Mouse (Mus musculus) lung, postnatal 0 days (tissue): ENCODE measurements around the gene Kif5c.

Experiments used
- CTCF ChIP-seq: IDR thresholded peaks from 2 replicates; pipeline ENCODE4 v1.5.1; 2016; ENCODE audit warnings: antibody characterized with exemption, mild to moderate bottlenecking
- EP300 ChIP-seq: IDR thresholded peaks from 2 replicates; pipeline ENCODE4 v1.6.1; 2016; ENCODE audit warnings: antibody characterized with exemption, mild to moderate bottlenecking, control low read depth

- TF ChIP-seq CTCF (no peak), EP300 (no peak)
Measured at GRCm38 (mm10) chr2:49627611-49628010, 8.5 kb downstream of the Kif5c start.
